Mouse (Mus musculus) testis, adult 2 months (tissue): ENCODE measurements at regions not wholly inside any gene's neighbourhood (a gene's known extent, or its start where the extent isn't known, plus 50 kb on each side); places are given as distances from the start of the nearest gene placed in this dataset.

Source experiments
- H3K27ac ChIP-seq: fragments of 200-500 bp; 2 replicates; pipeline ENCODE4 v1.5.1; 2012; ENCODE audit warnings: low read depth, low read length; ENCODE audit not compliant: control insufficient read depth, insufficient read depth
- H3K27me3 ChIP-seq: fragments of 200-500 bp; 2 replicates; pipeline ENCODE4 v1.6.1; 2012; ENCODE audit warnings: mild to moderate bottlenecking, low read length, moderate library complexity; ENCODE audit not compliant: control insufficient read depth, insufficient read depth
- H3K36me3 ChIP-seq: fragments of 200-500 bp; 2 replicates; pipeline ENCODE4 v1.6.1; 2012; ENCODE audit warnings: mild to moderate bottlenecking, low read length; ENCODE audit not compliant: control insufficient read depth, insufficient read depth
- H3K4me1 ChIP-seq: fragments of 200-500 bp; 2 replicates; pipeline ENCODE4 v1.6.1; 2012; ENCODE audit warnings: low read length; ENCODE audit not compliant: control insufficient read depth, insufficient read depth
- H3K4me3 ChIP-seq: fragments of 200-500 bp; 2 replicates; pipeline ENCODE4 v1.5.1; 2012; ENCODE audit warnings: low read depth, mild to moderate bottlenecking, low read length, moderate library complexity, mixed read lengths; ENCODE audit not compliant: control insufficient read depth
- CTCF ChIP-seq: fragments of 200-500 bp; IDR thresholded peaks from 2 replicates; pipeline ENCODE4 v1.5.1; 2012; ENCODE audit warnings: low read depth, mild to moderate bottlenecking, inconsistent platforms, low read length, moderate library complexity; ENCODE audit not compliant: control insufficient read depth, insufficient read depth, insufficient replicate concordance
- POLR2A ChIP-seq: fragments of 200-500 bp; IDR thresholded peaks from 2 replicates; pipeline ENCODE4 v1.6.1; 2012; ENCODE audit warnings: low read depth, mild to moderate bottlenecking, inconsistent platforms, low read length, moderate library complexity; ENCODE audit not compliant: control insufficient read depth

DNA sequence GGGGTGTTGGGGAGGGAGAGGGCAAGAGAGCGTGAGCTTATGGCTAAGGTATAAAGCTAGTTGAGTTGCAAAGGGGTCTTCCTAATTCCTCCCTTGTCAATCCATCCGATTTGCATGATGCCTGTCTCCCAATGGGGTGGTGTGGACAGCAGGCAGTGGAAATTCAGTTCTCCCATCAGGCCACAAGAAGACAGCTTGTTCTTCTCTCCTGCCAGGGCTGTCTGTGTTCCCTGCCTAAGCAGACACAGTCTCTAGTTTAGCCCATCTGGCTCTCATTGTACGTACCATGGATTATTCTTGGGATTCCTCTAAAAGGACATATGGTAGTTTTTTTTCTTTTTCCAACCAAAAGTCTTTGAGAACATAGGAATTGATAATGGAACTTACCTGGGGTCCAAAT, 168.4 kb upstream of the Gk2 start:
- TF ChIP-seq POLR2A (no peak), CTCF (no peak)
- H3K36me3 ChIP-seq, result no peaks in the 10 kb centered on the region
- H3K4me1 ChIP-seq, result no peaks in the 10 kb centered on the region
- H3K27me3 ChIP-seq, result no peaks in the 10 kb centered on the region
- H3K27ac ChIP-seq, result no peak overlapping the region
- H3K4me3 ChIP-seq, result no peak overlapping the region

DNA sequence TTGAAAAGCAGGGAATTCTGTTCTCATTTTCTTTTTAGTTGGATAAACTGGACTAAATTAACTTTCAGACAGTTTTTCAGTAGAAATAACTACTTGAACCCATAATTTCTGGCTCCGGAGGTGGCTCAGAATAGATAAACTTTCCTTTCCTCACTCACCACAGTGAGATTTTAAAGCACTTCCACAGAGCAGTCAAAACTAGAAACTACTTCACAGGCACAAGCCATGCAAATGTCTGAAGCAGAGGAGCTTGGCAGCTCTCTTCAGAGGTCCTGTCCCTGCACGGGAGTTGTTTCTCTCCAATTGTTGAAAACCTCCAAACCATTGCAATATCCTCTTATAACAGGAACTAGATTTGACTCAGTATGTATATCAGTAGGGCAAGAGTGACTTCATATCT, 163.1 kb upstream of the Gk2 start:
- Histone ChIP-seq H3K27ac (no peak overlapping the region), H3K4me1 (no peaks in the 10 kb centered on the region), H3K27me3 (no peaks in the 10 kb centered on the region), H3K36me3 (no peaks in the 10 kb centered on the region), H3K4me3 (no peak overlapping the region)
- TF ChIP-seq CTCF (no peak), POLR2A (no peak)

- H3K4me1 ChIP-seq, result no peaks in the 10 kb centered on the region
- H3K27me3 ChIP-seq, result no peaks in the 10 kb centered on the region
- TF ChIP-seq CTCF (no peak), POLR2A (no peak)
- no peaks in the 10 kb centered on the region for H3K36me3 ChIP-seq
- H3K4me3 ChIP-seq, result no peak overlapping the region
- H3K27ac ChIP-seq, result no peak overlapping the region
Observed at GRCm38 (mm10) chr5:97618411-97618810, 161.6 kb upstream of the Gk2 start.

GRCm38 (mm10) chr5:97602176-97602575, 145.4 kb upstream of the Gk2 start:
- H3K27ac ChIP-seq, result no peak overlapping the region
- H3K36me3 ChIP-seq, result no peaks in the 10 kb centered on the region
- no peak for TF ChIP-seq POLR2A
- no peak for TF ChIP-seq CTCF
- H3K27me3 ChIP-seq, result no peaks in the 10 kb centered on the region
- H3K4me3 ChIP-seq, result no peak overlapping the region
- H3K4me1 ChIP-seq, result no peaks in the 10 kb centered on the region

GRCm38 (mm10) chr5:97601384-97601783, 144.6 kb upstream of the Gk2 start:
- no peak overlapping the region for H3K27ac ChIP-seq
- no peak for TF ChIP-seq POLR2A
- TF ChIP-seq CTCF, result no peak
- H3K27me3 ChIP-seq, result no peaks in the 10 kb centered on the region
- no peak overlapping the region for H3K4me3 ChIP-seq
- H3K36me3 ChIP-seq, result no peaks in the 10 kb centered on the region
- no peaks in the 10 kb centered on the region for H3K4me1 ChIP-seq

- no peak overlapping the region for H3K4me3 ChIP-seq
- H3K36me3 ChIP-seq, result no peaks in the 10 kb centered on the region
- TF ChIP-seq POLR2A, result no peak
- no peak for TF ChIP-seq CTCF
- no peaks in the 10 kb centered on the region for H3K27me3 ChIP-seq
- no peaks in the 10 kb centered on the region for H3K4me1 ChIP-seq
- H3K27ac ChIP-seq, result no peak overlapping the region
Observed at GRCm38 (mm10) chr5:97598741-97599140, 141.9 kb upstream of the Gk2 start.

DNA sequence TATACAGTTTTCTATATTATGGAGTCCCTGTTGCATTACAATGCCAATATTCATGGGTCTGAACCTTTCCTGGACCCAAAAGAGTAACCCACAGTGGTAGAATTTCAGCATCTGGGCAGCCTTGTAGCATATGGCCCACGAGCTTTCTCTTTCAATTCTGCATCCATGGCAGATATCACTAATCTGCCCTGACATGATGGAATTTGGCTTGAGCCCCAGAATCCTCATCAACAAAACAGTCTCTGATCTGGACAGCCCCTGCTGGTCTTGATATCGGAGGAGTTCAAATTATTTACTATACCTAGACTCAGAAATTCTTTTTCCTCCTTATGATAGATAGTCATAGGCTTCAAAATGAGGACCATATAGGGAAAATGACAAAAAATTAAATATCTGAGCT, 139.1 kb upstream of the Gk2 start:
- Histone ChIP-seq H3K4me3 (no peak overlapping the region), H3K27ac (no peak overlapping the region), H3K4me1 (no peaks in the 10 kb centered on the region), H3K36me3 (no peaks in the 10 kb centered on the region), H3K27me3 (no peaks in the 10 kb centered on the region)
- TF ChIP-seq POLR2A (no peak), CTCF (no peak)

DNA sequence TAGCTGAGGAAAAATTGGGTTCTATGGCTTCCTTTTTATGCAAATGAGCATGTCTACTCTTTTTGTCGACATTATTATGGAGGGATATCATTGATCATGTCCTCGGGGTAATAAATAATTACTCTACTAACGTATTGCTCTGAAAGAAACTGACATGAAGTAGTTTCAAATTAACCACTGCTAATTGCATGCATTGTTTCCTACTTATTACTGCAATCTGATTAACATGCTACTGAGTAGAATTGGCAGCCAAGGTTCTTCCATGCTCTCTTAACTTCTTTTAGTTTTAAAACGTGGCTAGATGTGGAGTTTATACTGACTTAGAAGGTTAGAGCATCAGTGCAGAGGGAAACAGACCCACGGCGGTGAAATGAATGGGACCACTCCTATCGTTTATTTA, 137.3 kb upstream of the Gk2 start:
- Histone ChIP-seq H3K4me1 (no peaks in the 10 kb centered on the region), H3K27ac (no peak overlapping the region), H3K36me3 (no peaks in the 10 kb centered on the region), H3K4me3 (no peak overlapping the region), H3K27me3 (no peaks in the 10 kb centered on the region)
- TF ChIP-seq CTCF (no peak), POLR2A (no peak)
